In the genomic region with DNA sequence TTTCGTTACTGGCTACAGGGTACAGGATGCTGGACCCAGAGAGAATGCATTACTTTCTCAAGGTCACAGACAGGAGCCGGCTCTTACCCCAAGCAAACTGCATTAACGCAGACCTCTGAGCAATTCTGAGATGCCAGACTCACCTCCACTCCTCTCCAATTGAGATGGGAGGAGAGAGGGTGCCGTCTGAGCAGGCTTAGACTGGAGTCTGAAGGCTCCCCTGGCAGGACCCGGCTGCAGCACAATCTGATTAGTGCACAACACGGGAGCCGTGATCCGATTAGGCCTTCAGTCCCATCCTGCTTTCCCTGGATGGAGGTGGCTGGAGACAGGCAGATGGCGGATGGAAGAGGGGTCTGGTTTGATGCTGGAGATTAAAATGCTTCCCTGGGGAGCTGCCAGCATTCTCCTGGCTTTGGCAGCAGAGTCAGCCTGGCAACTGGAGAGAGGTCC, we compare ENCODE assay signal across 9 mouse cellular contexts. TPM values are rescaled to one million over a fixed set of nuclear protein-coding genes. Genes with fewer than 3 reads are reported as not detected.
DNase-seq lines count a peak whose midpoint lies in the region; ATAC-seq and TF ChIP-seq lines count a peak whose summit lies in the region.
"Had no signal": no experiment of that assay in that cellular context is flagged by ENCODE, and none has a peak within 500 bp of the region (broad histone marks: within the 10 kb centered on the region; RNA-seq: fewer than 3 reads in every experiment).

No protein-coding gene starts in this region.

- H3K4me3 ChIP-seq in forebrain, embryonic 14.5 days (ENCODE audit: low read depth, low read length) = no peak overlapping the region
- no peak overlapping the region for H3K4me3 ChIP-seq in midbrain, postnatal 0 days (ENCODE audit: low read depth, low read length)
- H3K4me3 ChIP-seq: embryonic facial prominence, embryonic 15.5 days had no signal

- WGBS in forebrain, embryonic 14.5 days = 26% methylated on average over 9 of the region's 9 CpGs
- 11% methylated on average over 9 of the region's 9 CpGs for WGBS in midbrain, postnatal 0 days

- peak overlapping the region; percentile 26; the same call in 1 of the 2 replicates for H3K9ac ChIP-seq in forebrain, embryonic 14.5 days (ENCODE audit: low read length)
- peak overlapping the region; percentile 44; the same call in 1 of the 2 replicates for H3K9ac ChIP-seq in midbrain, postnatal 0 days (replicated peaks; ENCODE audit: low read length, poor library complexity, severe bottlenecking)
- H3K9ac ChIP-seq: embryonic facial prominence, embryonic 15.5 days had no signal

- no peaks in the 10 kb centered on the region for H3K36me3 ChIP-seq in forebrain, embryonic 14.5 days (ENCODE audit: control insufficient read depth, insufficient read depth, low read length)
- H3K36me3 ChIP-seq in midbrain, postnatal 0 days (ENCODE audit: insufficient read depth, low read length) = no peaks in the 10 kb centered on the region
- H3K36me3 ChIP-seq: embryonic facial prominence, embryonic 15.5 days had no signal

- peak overlapping the region; percentile 74 for H3K27ac ChIP-seq in forebrain, embryonic 14.5 days (ENCODE audit: low read depth, low read length)
- peak overlapping the region; percentile 57 for H3K27ac ChIP-seq in midbrain, postnatal 0 days (ENCODE audit: low read depth, low read length)
- H3K27ac ChIP-seq: embryonic facial prominence, embryonic 15.5 days had no signal

- no peaks in the 10 kb centered on the region for H3K9me3 ChIP-seq in forebrain, embryonic 14.5 days (replicated peaks; ENCODE audit: control insufficient read depth, low read length)
- no peaks in the 10 kb centered on the region for H3K9me3 ChIP-seq in midbrain, postnatal 0 days (ENCODE audit: low read length)
- H3K9me3 ChIP-seq: embryonic facial prominence, embryonic 15.5 days had no signal

- no peaks in the 10 kb centered on the region for H3K4me1 ChIP-seq in forebrain, embryonic 14.5 days (ENCODE audit: control insufficient read depth, insufficient read depth, low read length)
- peaks cover 8% of the 10 kb centered on the region; the same call in 1 of the 2 replicates for H3K4me1 ChIP-seq in midbrain, postnatal 0 days (ENCODE audit: insufficient read depth, low read length)

- ATAC-seq in forebrain, embryonic 14.5 days = peak; percentile 72
- 0 out of 2 replicates have a peak, but pooled peaks have one; percentile 41 for ATAC-seq in midbrain, postnatal 0 days (ENCODE audit: low FRiP score)
- no peak for ATAC-seq in granulocyte monocyte progenitor cell, adult 5-6 weeks (replicated peaks; ENCODE audit: poor library complexity, severe bottlenecking)

- no peak overlapping the region for H3K4me2 ChIP-seq in forebrain, embryonic 14.5 days (ENCODE audit: low read length)
- H3K4me2 ChIP-seq in midbrain, postnatal 0 days (ENCODE audit: low read depth, low read length, poor library complexity, severe bottlenecking) = 0 out of 2 replicates have a peak overlapping the region, but pooled peaks have one; percentile 20
- H3K4me2 ChIP-seq: embryonic facial prominence, embryonic 15.5 days had no signal

- H3K27me3 ChIP-seq in forebrain, embryonic 14.5 days (replicated peaks; ENCODE audit: control insufficient read depth, insufficient read depth, low read length) = no peaks in the 10 kb centered on the region
- H3K27me3 ChIP-seq in midbrain, postnatal 0 days (ENCODE audit: insufficient read depth, low read length) = no peaks in the 10 kb centered on the region
- H3K27me3 ChIP-seq: embryonic facial prominence, embryonic 15.5 days had no signal

- peak; percentile 82 for DNase-seq in heart, adult 11 months
- DNase-seq in heart, postnatal 4 days = no peak
- DNase-seq in brain, adult 2 months (ENCODE audit: low read depth, low spot score) = peak; percentile 93
- DNase-seq in forebrain, embryonic 14.5 days (ENCODE audit: low spot score) = peak; percentile 66
- peak; percentile 55 to 72 for DNase-seq in kidney, postnatal 36 days
- DNase-seq in midbrain, postnatal 0 days (ENCODE audit: low spot score) = peak; percentile 81
- DNase-seq in thymus, postnatal 36 days = no peak

- no peak for TF ChIP-seq CTCF in midbrain, postnatal 0 days (IDR thresholded peaks at IDR 0.05)

RNA-seq across cellular contexts. Expression of gene Slc19a1, which starts 23.9 kb away (rescaled TPM):
- 10 to 100 TPM in 1 of 2 experiments, 1 to 10 TPM in 1; 5.5 to 11.8 TPM for total RNA-seq in heart, postnatal 4 days (2021)
- polyA plus RNA-seq in forebrain, embryonic 14.5 days (2014; fragmentation: Nextera tagmentation; extraction: Ambion mirVana) = 33.1 and 38.0 TPM in 2 replicates
- total RNA-seq in midbrain, postnatal 0 days (2014; rRNA removed) = 38.1 and 47.0 TPM in 2 replicates
- 44.1 and 44.9 TPM in 2 replicates for polyA plus RNA-seq in midbrain, postnatal 0 days (2015; fragmentation: Nextera tagmentation; extraction: Ambion mirVana)
- total RNA-seq in granulocyte monocyte progenitor cell, adult 5-6 weeks (2014; fragmentation: Nextera tagmentation) = 43.5 and 50.8 TPM in 2 replicates
- total RNA-seq in granulocyte monocyte progenitor cell, adult 5-6 weeks (2017) = 26.0 and 27.2 TPM in 2 replicates

RNA-seq across cellular contexts. Expression of gene Pcbp3, which starts 46.4 kb away (rescaled TPM):
- total RNA-seq in heart, postnatal 4 days (2021) = 10 to 100 TPM; 10.0 to 11.3 TPM
- polyA plus RNA-seq in forebrain, embryonic 14.5 days (2014; fragmentation: Nextera tagmentation; extraction: Ambion mirVana) = 30.5 and 39.0 TPM in 2 replicates
- 50.0 and 52.4 TPM in 2 replicates for total RNA-seq in midbrain, postnatal 0 days (2014; rRNA removed)
- polyA plus RNA-seq in midbrain, postnatal 0 days (2015; fragmentation: Nextera tagmentation; extraction: Ambion mirVana) = 74.4 and 76.3 TPM in 2 replicates
- total RNA-seq in granulocyte monocyte progenitor cell, adult 5-6 weeks (2014; fragmentation: Nextera tagmentation) = 15.7 and 16.1 TPM in 2 replicates
- 4.2 and 9.8 TPM in 2 replicates for total RNA-seq in granulocyte monocyte progenitor cell, adult 5-6 weeks (2017)

Comparison
In these comparisons a context has a peak if more than half of its experiments do, and no peak if none do; other contexts are left out.
1. DNase-seq: peak in heart, adult 11 months (single experiment), brain, adult 2 months (single experiment), forebrain, embryonic 14.5 days (single experiment), kidney, postnatal 36 days (2 of 2) and midbrain, postnatal 0 days (single experiment); none in heart, postnatal 4 days (single experiment) and thymus, postnatal 36 days (0 of 2).